Mouse (Mus musculus): ENCODE measurements around the gene Gimap3.
A peak's percentile ranks its signal among the peaks of the same experiment; 100 is the strongest.

Gimap3 gene

GRCm38 (mm10) chr6:48742422-48743351 is 28.0 kb downstream of the Gimap3 start:
- DNase-seq: peak; percentile 84

- DNase-seq: peak; percentile 39
Observed at GRCm38 (mm10) chr6:48741711-48742206, 28.9 kb downstream of the Gimap3 start.

- DNase-seq: no peak
Observed at GRCm38 (mm10) chr6:48741273-48741672, 29.4 kb downstream of the Gimap3 start.

- no peak for DNase-seq
Observed at GRCm38 (mm10) chr6:48740501-48741169, 30.0 kb downstream of the Gimap3 start.

- no peak for DNase-seq
Observed at GRCm38 (mm10) chr6:48739780-48740055, 30.9 kb downstream of the Gimap3 start.

- peak; percentile 66 for DNase-seq
Observed at GRCm38 (mm10) chr6:48738961-48739779, 31.5 kb downstream of the Gimap3 start, which contains the start of gene Gimap1. Gene Gimap1 (plus strand): TSS chr6:48739054.

- DNase-seq: no peak
Observed at GRCm38 (mm10) chr6:48737688-48738087, 33.0 kb downstream of the Gimap3 start.

- DNase-seq: no peak
Observed at GRCm38 (mm10) chr6:48737053-48737452, 33.6 kb downstream of the Gimap3 start.

- DNase-seq: no peak
Observed at GRCm38 (mm10) chr6:48733660-48734059, 37.0 kb downstream of the Gimap3 start.

- no peak for DNase-seq
Observed at GRCm38 (mm10) chr6:48732864-48733304, 37.8 kb downstream of the Gimap3 start.

- no peak for DNase-seq
Observed at GRCm38 (mm10) chr6:48727761-48728160, 42.9 kb downstream of the Gimap3 start.

- DNase-seq: peak; percentile 88
Observed at GRCm38 (mm10) chr6:48725476-48725875, 45.2 kb downstream of the Gimap3 start.

GRCm38 (mm10) chr6:48723468-48723867 is 47.2 kb downstream of the Gimap3 start:
- DNase-seq: no peak

GRCm38 (mm10) chr6:48720326-48720725 is 50.3 kb downstream of the Gimap3 start:
- DNase-seq: peak; percentile 59

- no peak for DNase-seq
Observed at GRCm38 (mm10) chr6:48718455-48718854, 52.2 kb downstream of the Gimap3 start, which contains the start of the genes Gm28053 and Gimap7. Gene Gm28053 (plus strand): TSS chr6:48718607. Gene Gimap7 (plus strand): TSS chr6:48718621.
